Mouse (Mus musculus): Measurements from ENCODE around the gene Phyhipl.

DNA sequence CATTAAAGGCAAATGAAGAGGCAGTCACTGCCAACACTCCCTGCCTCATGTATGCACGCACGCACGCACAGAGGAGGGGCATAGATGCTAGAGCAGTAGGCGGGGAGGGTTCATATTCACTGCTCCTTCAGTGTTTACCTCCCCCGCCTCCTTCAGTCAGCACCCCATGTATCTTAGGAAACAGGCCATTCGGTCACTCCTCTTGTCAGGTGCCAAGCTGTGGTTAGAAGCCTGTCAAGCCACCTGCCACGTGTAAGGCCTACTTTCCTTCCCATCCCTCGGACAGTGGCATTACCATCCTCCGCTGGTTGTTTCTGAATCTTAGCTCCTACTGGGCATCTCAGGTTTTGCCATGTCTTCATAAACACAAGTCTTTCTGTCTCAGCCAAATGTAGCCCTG is 116.5 kb downstream of the Phyhipl start:
- TF ChIP-seq CTCF (IDR thresholded peaks at IDR 0.05; ENCODE audit: borderline replicate concordance, insufficient read depth, low read length) (no peak), POLR2A (IDR thresholded peaks at IDR 0.05; ENCODE audit: low read depth, low read length) (no peak)

Measured in embryonic fibroblast, embryonic 13.5 days (primary cell).